Mouse (Mus musculus) embryonic facial prominence, embryonic 13.5 days (tissue): Measurements from ENCODE around the gene Gm12216. TPM values are rescaled to one million over a fixed set of nuclear protein-coding genes. Genes with fewer than 3 reads are reported as not detected.
"Not testable (repeated sequence)": the region's sequence is repeated elsewhere in the genome, so short reads cannot be mapped to it uniquely, and the experiment has no call there.

ENCODE experiments used
- ATAC-seq: fragments of 200-750 bp; cut with Nextera tagmentation; 2 replicates; pipeline ENCODE4 v1.8.0; 2017; ENCODE audit warnings: low read depth; ENCODE audit not compliant: insufficient number of reproducible peaks, insufficient read depth, low FRiP score, low TSS enrichment
- H3K27ac ChIP-seq: fragments of 300-500 bp; sonication (generic); 2 replicates; pipeline ENCODE4 v1.5.1; 2015; ENCODE audit warnings: moderate library complexity, mild to moderate bottlenecking, inconsistent platforms
- H3K27me3 ChIP-seq: fragments of 300-500 bp; sonication (generic); 2 replicates; pipeline ENCODE4 v1.6.1; 2015; ENCODE audit warnings: mild to moderate bottlenecking, inconsistent platforms
- H3K36me3 ChIP-seq: fragments of 300-500 bp; sonication (generic); 2 replicates; pipeline ENCODE4 v1.6.1; 2015; ENCODE audit warnings: mild to moderate bottlenecking, inconsistent platforms
- H3K4me1 ChIP-seq: fragments of 300-500 bp; sonication (generic); 2 replicates; pipeline ENCODE4 v1.6.1; 2015; ENCODE audit warnings: inconsistent platforms
- H3K4me2 ChIP-seq: fragments of 300-500 bp; sonication (generic); 2 replicates; pipeline ENCODE4 v1.6.1; 2015; ENCODE audit warnings: moderate library complexity, mild to moderate bottlenecking, inconsistent platforms
- H3K4me3 ChIP-seq: fragments of 300-500 bp; sonication (generic); 2 replicates; pipeline ENCODE4 v1.5.1; 2015; ENCODE audit warnings: mild to moderate bottlenecking, inconsistent platforms
- H3K9ac ChIP-seq: fragments of 300-500 bp; sonication (generic); 2 replicates; pipeline ENCODE4 v1.6.1; 2015; ENCODE audit warnings: mild to moderate bottlenecking, inconsistent platforms
- H3K9me3 ChIP-seq: fragments of 300-500 bp; sonication (generic); 2 replicates; pipeline ENCODE4 v1.6.1; 2016; ENCODE audit warnings: inconsistent platforms
- WGBS: fragments of 180-500 bp; shearing (Covaris S2); methylation state at CpG from one replicate; pipeline ENCODE4 v1.1.7; 2015; ENCODE audit warnings: mixed read lengths; 5-methylcytosine and 5-hydroxymethylcytosine counted together
- polyA plus RNA-seq: library from polyadenylated mRNA; unstranded; fragments of >200 nt; fragmentation: Nextera tagmentation; extraction: Ambion mirVana; gene quantifications from 2 replicates; pipeline ENCODE4 v1.2.1, GENCODE M21; 2015

Gm12216 gene
- polyA plus RNA-seq, 1 experiment from 2014 or later, result not detected

DNA sequence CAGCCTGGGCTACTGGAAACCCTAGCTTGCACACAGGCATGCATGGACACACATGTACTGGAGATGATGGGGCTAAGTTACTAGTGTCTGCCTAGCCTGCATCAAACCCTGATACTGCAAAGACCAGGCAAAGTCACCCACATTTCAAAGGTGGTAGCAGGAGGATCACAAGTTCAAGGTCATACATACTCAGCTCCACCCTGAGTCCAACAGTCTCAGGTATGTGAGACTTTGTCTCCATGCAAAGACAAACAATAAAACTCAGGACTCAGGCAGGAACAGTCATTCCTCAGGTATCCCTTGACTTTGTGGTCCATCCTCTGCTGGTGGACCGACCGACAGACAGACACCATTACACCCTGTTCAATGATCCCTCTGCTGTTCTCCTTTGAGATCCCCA is 96.6 kb downstream of the Gm12216 start:
- H3K27ac ChIP-seq, result peak overlapping the region; percentile 92; the same call in 1 of the 2 replicates
- H3K4me3 ChIP-seq, result peak overlapping the region; percentile 41
- peaks cover 48% of the 10 kb centered on the region for H3K4me1 ChIP-seq

DNA sequence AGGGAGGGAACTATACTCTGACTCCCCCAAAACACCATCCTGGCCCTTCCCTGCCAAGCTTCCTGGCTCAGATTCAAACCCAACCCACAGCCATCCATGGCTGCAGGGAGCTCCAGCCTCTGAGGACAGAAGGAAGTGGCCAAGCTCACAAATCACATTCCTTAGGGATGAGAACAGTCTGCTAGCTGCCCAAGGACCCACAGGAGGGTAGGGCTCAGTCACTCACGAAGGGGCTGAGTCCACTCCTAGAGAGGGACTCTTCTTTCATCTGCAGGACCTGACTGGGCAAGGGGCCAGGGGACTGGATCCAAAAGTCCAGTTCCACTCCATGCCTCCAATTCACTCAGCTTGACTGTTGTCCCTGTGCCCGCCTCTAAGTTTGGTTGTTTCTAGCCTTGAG is 97.2 kb downstream of the Gm12216 start:
- Histone ChIP-seq H3K9ac (no peak overlapping the region), H3K27me3 (peaks cover 15% of the 10 kb centered on the region), H3K9me3 (no peaks in the 10 kb centered on the region), H3K4me3 (no peak overlapping the region), H3K4me2 (no peak overlapping the region), H3K36me3 (no peaks in the 10 kb centered on the region), H3K27ac (no peak overlapping the region), H3K4me1 (peaks cover 48% of the 10 kb centered on the region)
- 51% methylated on average over 2 of the region's 2 CpGs for WGBS
- no peak for ATAC-seq

More for the DNA sequence above, 96.6 kb downstream of the Gm12216 start:
- H3K36me3 ChIP-seq, result no peaks in the 10 kb centered on the region
- 48% methylated on average over 2 of the region's 2 CpGs for WGBS
- ATAC-seq, result no peak
- peak overlapping the region; percentile 62; the same call in 1 of the 2 replicates for H3K9ac ChIP-seq
- peaks cover 15% of the 10 kb centered on the region for H3K27me3 ChIP-seq
- no peaks in the 10 kb centered on the region for H3K9me3 ChIP-seq
- H3K4me2 ChIP-seq, result peak overlapping the region; percentile 77

DNA sequence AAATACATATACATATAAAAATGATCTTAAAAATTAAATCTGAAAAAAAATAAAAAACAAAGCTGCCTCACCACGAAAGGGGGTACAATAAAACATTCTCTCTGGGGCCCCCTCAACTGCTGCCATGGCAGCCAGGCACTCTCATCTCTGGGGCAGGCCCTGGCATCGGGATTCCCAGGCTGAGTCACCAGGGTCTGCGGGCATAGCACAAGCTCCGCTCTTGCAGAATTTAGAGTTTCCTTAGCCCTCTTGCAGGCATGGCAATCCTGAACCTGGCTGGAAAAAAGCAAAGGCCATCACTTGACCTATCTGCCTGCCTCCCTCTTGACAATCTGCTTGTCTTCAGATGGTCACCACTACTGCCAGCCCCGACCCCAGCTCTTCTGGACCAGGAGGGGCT is 97.8 kb downstream of the Gm12216 start:
- Histone ChIP-seq H3K9me3 (no peaks in the 10 kb centered on the region), H3K4me3 (no peak overlapping the region), H3K36me3 (no peaks in the 10 kb centered on the region), H3K4me2 (no peak overlapping the region), H3K4me1 (peaks cover 48% of the 10 kb centered on the region), H3K9ac (no peak overlapping the region), H3K27me3 (peaks cover 15% of the 10 kb centered on the region), H3K27ac (no peak overlapping the region)
- ATAC-seq, result no peak
- 78% methylated on average over 5 of the region's 5 CpGs for WGBS

DNA sequence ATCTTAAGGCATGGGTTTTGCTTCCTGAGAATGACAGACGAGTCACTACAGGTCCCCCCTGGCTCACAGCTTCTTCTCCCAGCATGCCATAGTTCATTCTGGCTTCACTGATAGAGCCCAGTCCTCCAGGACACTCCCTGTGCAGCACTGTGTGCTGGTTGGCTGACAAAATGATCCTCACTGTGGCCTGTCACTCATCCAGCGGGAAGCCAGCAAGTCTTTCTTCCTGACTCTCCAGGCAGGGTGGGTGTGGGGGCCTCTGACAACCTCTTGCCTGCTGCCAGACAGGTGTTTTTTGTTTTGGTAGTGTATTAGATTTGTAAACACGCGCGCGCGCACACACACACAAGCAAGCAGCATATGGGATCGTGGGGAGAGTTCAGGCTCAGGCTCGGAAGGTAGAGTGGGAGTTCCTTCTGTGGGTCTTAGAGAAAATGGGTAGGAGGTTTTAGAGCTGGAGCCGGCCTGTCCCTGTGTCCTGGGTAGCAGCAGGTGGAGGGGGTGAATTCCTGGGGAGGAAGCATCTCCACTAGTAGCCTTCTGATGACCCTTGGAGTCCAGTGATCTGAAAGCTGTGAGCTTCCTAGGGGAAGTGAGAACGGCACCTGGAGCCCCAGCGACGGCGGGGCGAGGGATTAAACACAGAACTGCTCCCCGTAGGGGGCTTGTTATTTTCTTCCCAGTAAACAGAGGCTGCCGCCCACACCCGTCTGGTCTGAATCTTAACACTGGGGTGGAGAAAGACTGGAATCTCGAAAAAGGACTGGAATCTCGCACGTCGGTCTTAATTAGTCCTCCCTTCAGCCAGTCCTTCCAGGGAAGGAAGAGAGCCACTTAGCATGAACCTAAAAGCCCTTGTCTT is 99.3 kb downstream of the Gm12216 start:
- Histone ChIP-seq H3K36me3 (no peaks in the 10 kb centered on the region), H3K27me3 (peaks cover 15% of the 10 kb centered on the region), H3K27ac (peak overlapping the region; percentile 48; the same call in 1 of the 2 replicates), H3K4me2 (peak overlapping the region; percentile 35), H3K9me3 (no peaks in the 10 kb centered on the region), H3K9ac (peak overlapping the region; percentile 49), H3K4me3 (0 out of 2 replicates have a peak overlapping the region, but pooled peaks have one; percentile 10), H3K4me1 (peaks cover 47% of the 10 kb centered on the region)
- no peak for ATAC-seq
- WGBS, result 6% methylated on average over 22 of the region's 22 CpGs

DNA sequence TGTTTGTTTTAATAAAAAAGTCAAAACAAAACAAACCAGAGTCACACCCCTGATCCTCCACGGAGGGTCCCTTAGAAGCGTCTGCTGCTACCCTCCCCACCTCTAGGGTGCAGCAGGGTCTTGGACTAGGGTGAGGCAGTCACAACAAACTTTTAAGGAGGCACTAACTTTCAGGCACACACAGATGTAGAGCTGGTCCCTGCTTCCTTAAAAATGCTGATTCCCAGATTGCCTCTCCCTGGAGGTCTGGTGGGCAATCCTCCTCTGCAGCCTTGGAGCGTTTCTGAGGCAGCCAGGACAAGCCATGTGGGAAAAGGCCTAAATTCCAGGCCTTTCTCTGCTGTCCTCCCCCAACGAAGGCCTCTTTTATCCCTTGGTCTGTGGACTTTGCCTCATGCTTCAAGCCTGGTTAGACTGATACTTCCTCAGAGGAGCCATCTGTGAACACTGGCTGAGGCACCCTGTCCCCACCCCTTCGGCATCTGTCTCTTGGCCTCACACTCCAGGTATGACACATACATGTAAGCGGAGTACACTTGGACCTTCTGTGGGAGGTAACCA is 100.2 kb downstream of the Gm12216 start:
- 39% methylated on average over 6 of the region's 6 CpGs for WGBS
- no peaks in the 10 kb centered on the region for H3K9me3 ChIP-seq
- H3K4me3 ChIP-seq, result no peak overlapping the region
- H3K9ac ChIP-seq, result peak overlapping the region; percentile 28; the same call in 1 of the 2 replicates
- peak overlapping the region; percentile 48; the same call in 1 of the 2 replicates for H3K27ac ChIP-seq
- ATAC-seq, result no peak
- H3K4me2 ChIP-seq, result 0 out of 2 replicates have a peak overlapping the region, but pooled peaks have one; percentile 35
- H3K36me3 ChIP-seq, result no peaks in the 10 kb centered on the region
- H3K27me3 ChIP-seq, result peaks cover 15% of the 10 kb centered on the region
- peaks cover 38% of the 10 kb centered on the region for H3K4me1 ChIP-seq

DNA sequence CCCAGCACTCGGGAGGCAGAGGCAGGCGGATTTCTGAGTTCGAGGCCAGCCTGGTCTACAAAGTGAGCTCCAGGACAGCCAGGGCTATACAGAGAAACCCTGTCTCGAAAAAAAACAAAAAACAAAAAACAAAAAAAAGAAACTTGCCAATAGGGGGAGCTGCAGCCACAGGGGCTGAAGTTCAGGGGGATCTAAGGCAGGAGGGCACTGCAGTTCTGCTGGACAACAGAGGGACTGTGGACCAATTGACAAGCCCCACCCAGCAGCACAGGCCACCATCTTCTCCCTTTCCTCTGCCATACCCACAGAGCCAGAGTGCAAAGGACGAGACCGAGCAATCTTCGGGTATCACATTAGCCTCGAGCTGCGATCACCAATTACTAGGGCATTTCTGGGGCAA is 101.0 kb downstream of the Gm12216 start:
- Histone ChIP-seq H3K27me3 (peaks cover 15% of the 10 kb centered on the region), H3K4me1 (peaks cover 30% of the 10 kb centered on the region)
- H3K4me3 ChIP-seq, H3K27ac ChIP-seq, H3K4me2 ChIP-seq, ATAC-seq, H3K36me3 ChIP-seq, H3K9ac ChIP-seq, H3K9me3 ChIP-seq: not testable (repeated sequence)
- 60% methylated on average over 9 of the region's 9 CpGs for WGBS

DNA sequence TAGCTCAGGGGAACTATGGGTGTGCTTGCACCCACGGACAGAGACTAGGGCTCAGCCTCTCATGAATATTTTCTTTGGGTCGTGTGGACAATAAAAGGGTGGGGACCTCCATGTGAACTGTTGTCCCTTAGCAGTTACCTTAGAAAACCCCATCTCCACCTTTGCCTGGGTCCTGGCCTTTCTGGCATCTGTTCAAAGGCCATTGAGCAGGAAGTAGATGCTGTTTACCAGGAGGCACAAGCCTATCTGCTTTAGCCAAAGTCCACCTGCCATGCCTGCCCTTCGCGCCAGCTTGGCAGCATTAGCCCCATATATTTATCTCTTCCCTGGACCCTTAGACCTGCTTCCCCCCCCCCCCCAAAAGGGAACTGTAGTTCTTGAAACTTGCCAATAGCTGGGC is 101.4 kb downstream of the Gm12216 start:
- ATAC-seq, result no peak
- WGBS, result 93% methylated on average over 4 of the region's 4 CpGs
- H3K9ac ChIP-seq, result no peak overlapping the region

DNA sequence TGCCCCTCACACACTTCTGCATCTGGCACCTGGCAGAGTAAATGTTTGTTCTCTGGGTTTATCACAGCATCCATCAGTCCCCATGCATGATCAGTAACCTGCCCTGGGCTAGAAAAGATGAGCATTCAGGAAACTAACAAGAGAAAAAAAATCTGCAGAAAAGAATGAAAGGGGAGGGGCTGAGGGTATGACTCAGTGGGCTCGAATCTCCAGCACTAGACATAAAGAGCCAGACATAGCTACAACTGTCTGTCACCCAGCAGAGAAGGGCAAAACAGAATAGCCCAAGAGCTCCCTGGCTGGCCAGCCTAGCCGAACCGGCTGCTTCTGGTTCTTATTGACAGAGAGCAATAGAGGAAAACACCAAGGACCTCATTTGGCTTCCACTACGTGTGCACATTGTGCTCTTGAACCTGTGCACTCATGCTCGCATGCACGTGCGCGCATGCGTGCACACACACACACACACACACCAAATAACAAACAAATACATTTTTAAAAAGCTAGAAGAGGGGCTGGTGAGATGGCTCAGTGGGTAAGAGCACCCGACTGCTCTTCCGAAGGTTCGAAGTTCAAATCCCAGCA is 104.0 kb downstream of the Gm12216 start:
- no peak overlapping the region for H3K4me3 ChIP-seq
- peaks cover 7% of the 10 kb centered on the region for H3K27me3 ChIP-seq
- ATAC-seq, result no peak
- H3K27ac ChIP-seq, result no peak overlapping the region
- H3K9ac ChIP-seq, result no peak overlapping the region
- no peaks in the 10 kb centered on the region for H3K9me3 ChIP-seq
- no peaks in the 10 kb centered on the region for H3K36me3 ChIP-seq
- no peak overlapping the region for H3K4me2 ChIP-seq
- peaks cover 15% of the 10 kb centered on the region for H3K4me1 ChIP-seq
- WGBS, result 81% methylated on average over 12 of the region's 12 CpGs

More for the DNA sequence above, 101.4 kb downstream of the Gm12216 start:
- no peak overlapping the region for H3K27ac ChIP-seq
- peaks cover 15% of the 10 kb centered on the region for H3K27me3 ChIP-seq
- no peaks in the 10 kb centered on the region for H3K36me3 ChIP-seq
- H3K4me2 ChIP-seq, result no peak overlapping the region
- no peak overlapping the region for H3K4me3 ChIP-seq
- peaks cover 26% of the 10 kb centered on the region for H3K4me1 ChIP-seq
- H3K9me3 ChIP-seq, result no peaks in the 10 kb centered on the region

DNA sequence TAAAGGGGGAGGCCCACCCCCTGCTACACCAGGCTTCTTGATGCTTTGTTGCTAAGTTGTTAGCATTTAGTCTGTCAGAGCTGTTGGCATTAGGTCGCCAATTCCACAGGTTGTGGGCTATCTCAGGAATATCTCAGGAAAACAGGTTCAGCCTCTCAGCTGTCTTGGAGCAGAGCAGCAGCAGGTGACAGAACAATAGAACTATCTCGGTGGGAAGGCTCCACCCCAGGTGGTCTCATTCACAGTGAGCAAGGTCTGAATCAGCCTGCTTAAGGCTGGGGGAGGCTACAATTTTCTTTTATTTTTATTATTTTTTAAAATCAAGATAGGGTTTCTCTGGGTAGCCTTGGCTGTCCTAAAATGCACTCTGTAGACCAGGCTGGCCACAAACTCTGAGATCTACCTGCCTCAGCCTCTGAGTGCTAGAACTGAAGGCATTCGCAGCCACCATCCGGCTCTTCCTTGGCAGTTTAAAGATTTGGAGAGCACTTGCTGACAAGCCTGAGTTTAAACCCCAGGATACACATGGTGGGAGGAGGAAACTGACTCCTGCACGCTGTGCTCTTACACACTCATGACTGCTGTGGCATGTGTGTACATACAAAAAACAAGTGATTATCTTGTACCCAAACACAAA is 109.2 kb downstream of the Gm12216 start:
- no peaks in the 10 kb centered on the region for H3K27me3 ChIP-seq
- ATAC-seq, result no peak
- WGBS, result 55% methylated on average over 5 of the region's 5 CpGs
- H3K9me3 ChIP-seq, result no peaks in the 10 kb centered on the region
- 0 out of 2 replicates have a peak, but pooled peaks cover 2% of the 10 kb centered on the region for H3K4me1 ChIP-seq
- H3K4me2 ChIP-seq, result no peak overlapping the region
- H3K9ac ChIP-seq, result no peak overlapping the region
- no peak overlapping the region for H3K27ac ChIP-seq
- H3K36me3 ChIP-seq, result no peaks in the 10 kb centered on the region
- no peak overlapping the region for H3K4me3 ChIP-seq

DNA sequence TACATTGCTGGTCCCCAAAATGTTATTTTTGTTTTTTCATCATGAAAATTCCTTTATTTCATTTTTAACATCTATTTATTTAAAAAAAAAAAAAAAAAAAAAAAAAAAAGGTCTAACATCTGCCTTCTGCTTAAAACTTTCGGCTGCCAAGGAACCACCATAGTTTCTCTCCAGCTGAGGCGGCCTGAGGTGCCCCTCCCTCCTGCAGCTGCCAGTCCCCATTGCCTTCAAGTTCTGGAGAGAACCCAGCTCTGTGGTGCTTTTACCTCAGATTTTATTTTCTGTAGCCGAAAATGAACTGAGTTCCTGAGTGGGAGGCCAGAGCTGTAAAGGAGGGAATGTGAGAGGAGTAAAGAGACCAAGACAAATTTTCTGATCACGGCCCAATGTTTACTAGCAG is 109.8 kb downstream of the Gm12216 start:
- H3K27ac ChIP-seq, result no peak overlapping the region
- H3K4me1 ChIP-seq, result 0 out of 2 replicates have a peak, but pooled peaks cover 2% of the 10 kb centered on the region
- no peak overlapping the region for H3K9ac ChIP-seq
- no peaks in the 10 kb centered on the region for H3K9me3 ChIP-seq
- no peak for ATAC-seq
- H3K4me3 ChIP-seq, result no peak overlapping the region
- WGBS, result 53% methylated on average over 4 of the region's 4 CpGs
- H3K27me3 ChIP-seq, result no peaks in the 10 kb centered on the region
- H3K4me2 ChIP-seq, result no peak overlapping the region
- H3K36me3 ChIP-seq, result no peaks in the 10 kb centered on the region

DNA sequence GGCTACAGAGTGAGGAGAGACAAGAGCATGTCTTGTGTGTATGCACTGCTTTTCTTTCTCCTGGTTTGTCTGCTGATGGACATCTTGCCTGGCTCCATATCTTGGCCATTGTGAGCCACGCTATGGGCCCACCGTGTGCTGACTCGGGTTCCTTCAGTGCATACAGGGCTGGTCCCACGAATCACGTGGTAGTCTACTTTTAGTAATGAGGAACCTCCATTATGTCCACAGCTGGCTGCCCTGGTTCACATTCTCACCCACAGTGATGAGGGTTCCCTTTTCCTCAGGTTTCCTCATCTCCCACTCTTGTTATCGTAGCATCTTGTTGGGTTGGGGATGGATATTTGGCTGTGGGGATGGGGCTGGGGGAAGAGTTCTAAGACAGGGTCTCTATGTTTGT is 110.4 kb downstream of the Gm12216 start:
- Histone ChIP-seq H3K4me2 (no peak overlapping the region), H3K9ac (no peak overlapping the region), H3K36me3 (no peaks in the 10 kb centered on the region), H3K27ac (no peak overlapping the region), H3K4me3 (no peak overlapping the region), H3K27me3 (no peaks in the 10 kb centered on the region), H3K4me1 (0 out of 2 replicates have a peak, but pooled peaks cover 2% of the 10 kb centered on the region), H3K9me3 (no peaks in the 10 kb centered on the region)
- WGBS, result 88% methylated on average over 6 of the region's 6 CpGs
- ATAC-seq, result no peak
